Mouse (Mus musculus): ENCODE measurements around the gene Nf1. TPM values are rescaled to one million over a fixed set of nuclear protein-coding genes. Genes with fewer than 3 reads are reported as not detected.

Gene Nf1
- polyA plus RNA-seq, 1 experiment from 2014 or later = 5.0 TPM

DNA sequence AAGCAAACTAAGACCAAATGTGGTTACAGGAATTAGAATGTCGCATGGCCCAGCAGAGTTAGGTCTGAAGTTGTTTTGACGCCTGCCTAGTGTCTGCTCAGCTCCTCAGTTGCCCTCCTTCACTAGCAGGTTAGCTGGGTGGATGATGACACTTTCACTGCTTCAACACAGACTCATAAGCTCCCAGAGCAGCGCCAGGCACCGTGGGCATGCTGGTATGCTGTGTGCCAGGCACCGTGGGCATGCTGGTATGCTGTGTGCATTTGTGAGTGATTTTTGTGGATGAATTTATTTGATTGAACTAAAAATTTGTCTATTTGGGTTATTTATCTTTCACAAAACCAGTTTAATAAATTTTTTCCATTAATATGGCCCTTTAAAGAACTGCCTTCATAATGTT is 83.0 kb downstream of the Nf1 start:
- H3K27ac ChIP-seq = no peak overlapping the region
- peaks cover 3% of the 10 kb centered on the region; the same call in 1 of the 2 replicates for H3K36me3 ChIP-seq
- no peak overlapping the region for H3K4me3 ChIP-seq (replicated peaks)
- ATAC-seq (ENCODE audit: insufficient read depth, low FRiP score, low read depth) = no peak
- no peaks in the 10 kb centered on the region for H3K4me1 ChIP-seq
- H3K4me2 ChIP-seq = no peak overlapping the region
- no peak overlapping the region for H3K9ac ChIP-seq
- 91% methylated on average over 5 of the region's 5 CpGs for WGBS
- no peaks in the 10 kb centered on the region for H3K9me3 ChIP-seq
- no peaks in the 10 kb centered on the region for H3K27me3 ChIP-seq (replicated peaks)

DNA sequence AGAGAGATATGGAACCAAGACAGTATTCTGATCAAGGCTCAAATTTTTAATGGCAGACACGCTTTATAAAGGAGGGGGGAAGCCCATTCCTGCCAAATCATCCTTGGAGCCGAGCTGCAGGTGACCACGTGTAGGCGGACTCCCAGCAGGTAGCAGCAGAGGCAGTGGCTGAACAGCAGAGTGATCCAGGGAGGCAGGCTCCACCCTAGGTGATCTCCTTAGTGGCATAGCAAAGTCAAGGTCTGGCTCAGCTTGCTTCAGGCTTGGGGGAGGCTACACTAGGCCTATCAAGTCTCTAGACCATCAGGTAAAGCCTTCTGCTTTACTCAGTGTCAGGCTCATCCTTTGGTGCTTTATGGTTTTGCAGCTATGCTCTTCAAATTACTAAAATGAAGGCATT is 87.1 kb downstream of the Nf1 start:
- no peak for ATAC-seq (ENCODE audit: insufficient read depth, low FRiP score, low read depth)
- Histone ChIP-seq H3K4me1 (no peaks in the 10 kb centered on the region), H3K9me3 (no peaks in the 10 kb centered on the region), H3K27ac (no peak overlapping the region), H3K4me2 (no peak overlapping the region), H3K9ac (no peak overlapping the region), H3K27me3 (replicated peaks) (no peaks in the 10 kb centered on the region), H3K36me3 (no peaks in the 10 kb centered on the region), H3K4me3 (replicated peaks) (no peak overlapping the region)
- WGBS = 75% methylated on average over 4 of the region's 4 CpGs

DNA sequence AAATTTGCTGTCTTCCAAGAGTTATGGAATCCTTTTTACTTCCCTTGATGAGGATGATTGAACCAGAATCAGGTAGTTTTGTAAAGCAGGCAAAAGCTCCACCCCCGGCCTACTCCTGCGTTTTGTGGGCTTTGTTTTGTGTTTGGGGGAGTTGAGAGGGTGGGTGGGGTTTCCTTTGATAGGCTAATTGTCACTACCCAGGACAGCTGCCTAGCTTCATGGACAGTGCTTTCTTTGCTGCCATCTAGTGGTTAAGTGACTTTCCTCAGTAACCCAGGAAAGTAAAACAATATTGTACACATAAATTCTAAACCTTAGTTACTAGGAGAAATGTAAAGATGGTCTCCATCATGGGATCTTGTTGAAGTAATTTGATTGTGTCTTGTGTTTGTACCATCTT is 88.1 kb downstream of the Nf1 start:
- H3K9ac ChIP-seq = no peak overlapping the region
- H3K4me3 ChIP-seq (replicated peaks) = no peak overlapping the region
- ATAC-seq (ENCODE audit: insufficient read depth, low FRiP score, low read depth) = no peak
- H3K36me3 ChIP-seq = no peaks in the 10 kb centered on the region
- H3K4me2 ChIP-seq = no peak overlapping the region
- H3K9me3 ChIP-seq = no peaks in the 10 kb centered on the region
- H3K27ac ChIP-seq = no peak overlapping the region
- WGBS = 3% methylated on average over 2 of the region's 2 CpGs
- no peaks in the 10 kb centered on the region for H3K27me3 ChIP-seq (replicated peaks)
- H3K4me1 ChIP-seq = no peaks in the 10 kb centered on the region

GRCm38 (mm10) chr11:79435252-79435651 is 95.8 kb downstream of the Nf1 start:
- Histone ChIP-seq H3K4me2 (no peak overlapping the region), H3K9ac (no peak overlapping the region), H3K27me3 (replicated peaks) (no peaks in the 10 kb centered on the region), H3K36me3 (peaks cover 8% of the 10 kb centered on the region; the same call in 1 of the 2 replicates), H3K27ac (no peak overlapping the region), H3K4me3 (replicated peaks) (no peak overlapping the region), H3K4me1 (no peaks in the 10 kb centered on the region), H3K9me3 (no peaks in the 10 kb centered on the region)
- no peak for ATAC-seq (ENCODE audit: insufficient read depth, low FRiP score, low read depth)
- 89% methylated on average over 4 of the region's 4 CpGs for whole genome bisulfite sequencing

GRCm38 (mm10) chr11:79448361-79448760 is 108.9 kb downstream of the Nf1 start:
- ATAC-seq (ENCODE audit: insufficient read depth, low FRiP score, low read depth) = no peak
- Histone ChIP-seq H3K9me3 (no peaks in the 10 kb centered on the region), H3K4me1 (no peaks in the 10 kb centered on the region), H3K4me3 (replicated peaks) (no peak overlapping the region), H3K27ac (no peak overlapping the region), H3K9ac (no peak overlapping the region), H3K36me3 (peaks cover 25% of the 10 kb centered on the region), H3K27me3 (replicated peaks) (no peaks in the 10 kb centered on the region), H3K4me2 (no peak overlapping the region)

DNA sequence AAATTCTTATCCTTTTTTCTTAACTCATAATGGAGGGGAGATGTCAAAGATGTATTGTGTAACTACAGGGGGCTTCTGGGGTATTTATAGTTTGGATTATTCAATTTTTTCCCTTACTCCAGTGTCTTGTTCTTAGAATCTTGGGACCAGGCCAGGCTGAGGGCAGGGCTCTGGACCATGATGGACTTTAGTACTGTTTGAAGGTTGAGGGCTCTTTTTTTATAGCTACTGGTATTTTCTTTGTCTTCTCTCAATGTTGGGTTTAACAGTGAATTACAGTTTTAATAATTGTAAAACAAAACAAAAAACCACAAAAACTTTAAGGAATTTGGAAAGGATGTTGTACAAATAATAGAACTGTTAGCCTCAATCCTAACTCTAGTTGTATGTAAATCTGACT is 113.5 kb downstream of the Nf1 start:
- no peaks in the 10 kb centered on the region for H3K4me1 ChIP-seq
- no peak overlapping the region for H3K4me2 ChIP-seq
- H3K4me3 ChIP-seq (replicated peaks) = no peak overlapping the region
- no peak for ATAC-seq (ENCODE audit: insufficient read depth, low FRiP score, low read depth)
- H3K9me3 ChIP-seq = no peaks in the 10 kb centered on the region
- H3K27ac ChIP-seq = no peak overlapping the region
- no peaks in the 10 kb centered on the region for H3K27me3 ChIP-seq (replicated peaks)
- no peak overlapping the region for H3K9ac ChIP-seq
- H3K36me3 ChIP-seq = peaks cover 21% of the 10 kb centered on the region

GRCm38 (mm10) chr11:79457928-79458327 is 118.4 kb downstream of the Nf1 start:
- Histone ChIP-seq H3K4me3 (replicated peaks) (no peak overlapping the region), H3K4me2 (no peak overlapping the region), H3K9ac (no peak overlapping the region), H3K27ac (no peak overlapping the region; the same call in 1 of the 2 replicates), H3K9me3 (no peaks in the 10 kb centered on the region), H3K36me3 (peaks cover 18% of the 10 kb centered on the region), H3K27me3 (replicated peaks) (no peaks in the 10 kb centered on the region), H3K4me1 (no peaks in the 10 kb centered on the region)
- no peak for ATAC-seq (ENCODE audit: insufficient read depth, low FRiP score, low read depth)
- WGBS = 79% methylated on average over 3 of the region's 3 CpGs

GRCm38 (mm10) chr11:79459846-79460245 is 120.4 kb downstream of the Nf1 start:
- Histone ChIP-seq H3K27me3 (replicated peaks) (no peaks in the 10 kb centered on the region), H3K4me2 (no peak overlapping the region), H3K36me3 (peaks cover 17% of the 10 kb centered on the region), H3K9ac (no peak overlapping the region), H3K4me3 (replicated peaks) (no peak overlapping the region), H3K27ac (no peak overlapping the region), H3K9me3 (no peaks in the 10 kb centered on the region), H3K4me1 (no peaks in the 10 kb centered on the region)
- no peak for ATAC-seq (ENCODE audit: insufficient read depth, low FRiP score, low read depth)
- 81% methylated on average over 4 of the region's 4 CpGs for WGBS

DNA sequence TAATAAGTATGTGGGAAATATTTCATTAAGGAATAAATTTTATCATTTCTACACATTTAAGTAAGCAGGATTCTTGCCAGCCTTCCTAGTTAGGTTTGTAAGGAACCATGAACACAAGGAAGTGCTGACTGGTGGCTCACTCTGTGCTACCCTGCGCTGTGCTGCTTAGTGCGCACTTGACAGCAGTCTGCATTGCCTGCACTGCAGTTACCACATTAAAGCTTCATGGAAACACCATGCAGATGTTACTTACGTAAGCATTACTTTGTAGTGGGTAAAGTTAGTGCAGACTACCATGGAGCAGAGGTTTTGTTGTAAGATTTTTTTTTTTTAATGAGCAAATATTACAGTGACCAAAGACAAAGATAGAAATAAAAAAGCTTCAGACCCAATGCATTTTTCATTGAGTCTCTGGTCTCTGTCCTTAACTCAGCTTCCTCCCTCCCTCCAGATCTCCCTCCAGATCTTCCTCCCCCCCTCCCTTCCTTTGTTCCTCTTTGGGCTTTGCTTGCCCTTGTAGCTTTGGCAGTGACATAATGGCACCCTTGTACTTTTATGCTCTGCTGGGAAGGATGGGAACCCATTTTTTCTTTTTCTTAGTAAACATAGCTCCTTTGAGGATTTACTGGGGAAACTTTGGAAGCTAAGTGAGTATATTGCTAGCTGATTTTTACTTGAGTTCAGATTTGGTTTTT is 121.4 kb downstream of the Nf1 start:
- WGBS = 88% methylated on average over 3 of the region's 3 CpGs
- H3K27me3 ChIP-seq (replicated peaks) = no peaks in the 10 kb centered on the region
- no peak overlapping the region; the same call in 1 of the 2 replicates for H3K27ac ChIP-seq
- no peak overlapping the region for H3K9ac ChIP-seq
- H3K4me3 ChIP-seq (replicated peaks) = no peak overlapping the region
- peaks cover 15% of the 10 kb centered on the region for H3K36me3 ChIP-seq
- no peak for ATAC-seq (ENCODE audit: insufficient read depth, low FRiP score, low read depth)
- no peaks in the 10 kb centered on the region for H3K4me1 ChIP-seq
- H3K4me2 ChIP-seq = no peak overlapping the region
- no peaks in the 10 kb centered on the region for H3K9me3 ChIP-seq

DNA sequence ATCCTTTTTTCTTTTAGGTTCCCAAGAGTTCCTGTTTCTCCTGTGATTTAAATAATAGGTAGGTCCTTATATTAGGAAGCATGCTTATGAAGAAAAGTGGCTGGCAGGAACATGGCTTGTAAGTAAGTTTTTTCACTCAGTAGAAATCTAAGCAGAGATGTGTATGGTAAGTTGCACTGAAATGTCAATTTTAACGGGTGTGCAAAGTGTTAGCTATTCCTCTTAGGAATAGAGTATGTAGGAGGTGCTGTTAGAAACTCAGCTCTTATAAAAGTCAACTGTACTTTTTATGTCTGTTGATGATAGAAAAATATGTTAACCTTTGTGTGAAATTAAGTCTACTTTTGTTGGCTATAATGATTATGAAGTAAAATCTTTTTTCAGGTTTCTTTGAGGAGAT is 128.6 kb downstream of the Nf1 start:
- Histone ChIP-seq H3K36me3 (peaks cover 15% of the 10 kb centered on the region; the same call in 1 of the 2 replicates), H3K4me2 (no peak overlapping the region), H3K9ac (no peak overlapping the region), H3K27me3 (replicated peaks) (no peaks in the 10 kb centered on the region), H3K9me3 (no peaks in the 10 kb centered on the region), H3K4me3 (replicated peaks) (no peak overlapping the region), H3K4me1 (no peaks in the 10 kb centered on the region), H3K27ac (no peak overlapping the region)
- WGBS = 72% methylated on average over 1 of the region's 1 CpGs
- ATAC-seq (ENCODE audit: insufficient read depth, low FRiP score, low read depth) = no peak

- H3K4me2 ChIP-seq = no peak overlapping the region
- H3K4me3 ChIP-seq (replicated peaks) = no peak overlapping the region
- no peaks in the 10 kb centered on the region for H3K4me1 ChIP-seq
- no peak for ATAC-seq (ENCODE audit: insufficient read depth, low FRiP score, low read depth)
- H3K36me3 ChIP-seq = peaks cover under 1% of the 10 kb centered on the region; the same call in 1 of the 2 replicates
- no peak overlapping the region for H3K27ac ChIP-seq
- H3K9ac ChIP-seq = no peak overlapping the region
- no peaks in the 10 kb centered on the region for H3K27me3 ChIP-seq (replicated peaks)
- WGBS = 61% methylated on average over 6 of the region's 6 CpGs
- H3K9me3 ChIP-seq = no peaks in the 10 kb centered on the region
These were observed 143.9 kb downstream of the Nf1 start for GRCm38 (mm10) chr11:79483392-79483791.

DNA sequence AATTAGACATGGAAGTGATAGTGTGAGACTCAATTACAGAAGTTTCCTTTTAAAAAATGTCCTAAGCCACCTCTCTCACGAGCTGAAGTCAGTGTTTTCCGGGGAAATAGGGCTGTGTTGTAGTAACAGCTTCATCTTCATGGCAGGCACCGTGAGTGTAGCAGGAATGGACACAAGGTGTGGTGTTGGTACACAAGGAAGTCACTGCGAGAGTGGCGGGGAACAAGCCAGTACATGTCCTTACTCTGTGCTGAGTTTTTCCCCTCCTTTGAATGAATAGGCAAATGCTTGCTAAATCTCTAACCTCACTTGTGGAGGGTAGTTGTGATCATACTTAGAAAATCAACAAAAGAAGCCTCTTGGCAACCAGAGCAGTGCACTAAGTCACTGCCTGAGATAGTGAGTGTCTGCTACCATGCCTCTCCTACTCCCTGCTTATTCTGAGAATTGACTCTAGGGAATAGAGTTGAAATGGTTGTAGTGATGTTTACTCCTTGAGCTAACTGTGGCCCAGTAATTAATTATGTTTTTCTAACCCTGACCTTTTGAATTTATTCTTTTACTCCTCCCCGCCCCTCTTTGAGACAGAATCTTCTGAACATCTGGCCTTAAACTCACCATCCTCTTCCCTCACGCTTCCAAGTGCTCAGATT is 144.5 kb downstream of the Nf1 start:
- H3K4me3 ChIP-seq (replicated peaks) = no peak overlapping the region
- H3K27ac ChIP-seq = 0 out of 2 replicates have a peak overlapping the region, but pooled peaks have one; percentile 33
- peak; percentile 39; the same call in 1 of the 2 replicates for ATAC-seq (ENCODE audit: insufficient read depth, low FRiP score, low read depth)
- no peak overlapping the region for H3K9ac ChIP-seq
- no peaks in the 10 kb centered on the region for H3K4me1 ChIP-seq
- H3K9me3 ChIP-seq = no peaks in the 10 kb centered on the region
- H3K4me2 ChIP-seq = no peak overlapping the region
- H3K36me3 ChIP-seq = no peaks in the 10 kb centered on the region
- no peaks in the 10 kb centered on the region for H3K27me3 ChIP-seq (replicated peaks)
- WGBS = 58% methylated on average over 7 of the region's 7 CpGs

All from stomach, embryonic 15.5 days (tissue).